Mouse (Mus musculus): ENCODE results near the gene Prkce.

DNA sequence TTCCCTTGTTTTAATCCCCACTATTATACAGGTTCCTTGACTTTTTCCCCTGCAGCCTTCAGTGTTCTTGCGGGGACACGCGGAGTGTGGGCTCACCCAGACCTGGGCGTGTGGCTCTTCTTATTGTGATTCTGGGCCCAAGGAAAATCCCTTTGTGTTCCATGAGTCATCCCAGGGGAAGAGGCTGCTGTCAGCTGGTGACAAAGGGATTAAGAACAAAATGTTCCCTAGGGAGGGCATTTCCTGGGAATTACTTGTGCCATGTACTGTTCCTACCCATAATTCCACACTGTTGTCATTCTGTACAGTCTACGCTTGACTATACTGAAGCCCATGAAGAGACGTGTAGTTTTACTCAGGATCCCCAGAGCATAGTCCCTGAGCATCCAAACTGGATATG lies 10.6 kb upstream of the Prkce start:
- TF ChIP-seq CTCF (IDR thresholded peaks at IDR 0.05; ENCODE audit: borderline replicate concordance, insufficient read depth, low read length) (no peak), POLR2A (IDR thresholded peaks at IDR 0.05; ENCODE audit: low read depth, low read length) (no peak)
